Mouse (Mus musculus): ENCODE data around the gene Arhgap35. TPM values are rescaled to one million over a fixed set of nuclear protein-coding genes. Genes with fewer than 3 reads are reported as not detected.

Gene Arhgap35
- polyA plus RNA-seq, 1 experiment from 2014 or later = 3.8 TPM

- H3K4me3 ChIP-seq (ENCODE audit: low read depth, low read length) = no peak overlapping the region
- TF ChIP-seq CTCF (IDR thresholded peaks at IDR 0.05; ENCODE audit: low read depth) (peak; percentile 85), EP300 (optimal IDR thresholded peaks at IDR 0.05) (no peak)
- no peaks in the 10 kb centered on the region for H3K4me1 ChIP-seq (replicated peaks; ENCODE audit: control insufficient read depth, insufficient read depth)
- no peaks in the 10 kb centered on the region for H3K9me3 ChIP-seq (ENCODE audit: control insufficient read depth, low read length)
- DNase-seq (ENCODE audit: low spot score) = peak; percentile 64
- no peak for ATAC-seq (ENCODE audit: low FRiP score, low TSS enrichment)
- no peaks in the 10 kb centered on the region for H3K27me3 ChIP-seq (ENCODE audit: control insufficient read depth, insufficient read depth, low read length)
- no peak overlapping the region for H3K27ac ChIP-seq (replicated peaks)
- no peak overlapping the region for H3K9ac ChIP-seq (ENCODE audit: low read length)
- no peak overlapping the region for H3K4me2 ChIP-seq (replicated peaks; ENCODE audit: low read depth)
- WGBS = 10% methylated on average over 3 of the region's 3 CpGs
- peaks cover 8% of the 10 kb centered on the region for H3K36me3 ChIP-seq (ENCODE audit: control insufficient read depth, insufficient read depth, low read length)
Observed at GRCm38 (mm10) chr7:16507284-16507683, 107.5 kb downstream of the Arhgap35 start.

GRCm38 (mm10) chr7:16505226-16505593 lies 109.6 kb downstream of the Arhgap35 start:
- Histone ChIP-seq H3K4me3 (ENCODE audit: low read depth, low read length) (no peak overlapping the region), H3K4me2 (replicated peaks; ENCODE audit: low read depth) (no peak overlapping the region), H3K9me3 (ENCODE audit: control insufficient read depth, low read length) (no peaks in the 10 kb centered on the region), H3K9ac (ENCODE audit: low read length) (no peak overlapping the region), H3K27me3 (ENCODE audit: control insufficient read depth, insufficient read depth, low read length) (no peaks in the 10 kb centered on the region), H3K4me1 (replicated peaks; ENCODE audit: control insufficient read depth, insufficient read depth) (no peaks in the 10 kb centered on the region), H3K27ac (replicated peaks) (no peak overlapping the region), H3K36me3 (ENCODE audit: control insufficient read depth, insufficient read depth, low read length) (peaks cover 5% of the 10 kb centered on the region)
- 88% methylated on average over 3 of the region's 3 CpGs for WGBS
- DNase-seq (ENCODE audit: low spot score) = no peak
- ATAC-seq (ENCODE audit: low FRiP score, low TSS enrichment) = no peak
- TF ChIP-seq CTCF (IDR thresholded peaks at IDR 0.05; ENCODE audit: low read depth) = no peak
- no peak for TF ChIP-seq EP300 (optimal IDR thresholded peaks at IDR 0.05)

GRCm38 (mm10) chr7:16504573-16505225 lies 110.1 kb downstream of the Arhgap35 start:
- H3K4me2 ChIP-seq (replicated peaks; ENCODE audit: low read depth) = no peak overlapping the region
- no peak overlapping the region for H3K4me3 ChIP-seq (ENCODE audit: low read depth, low read length)
- H3K27me3 ChIP-seq (ENCODE audit: control insufficient read depth, insufficient read depth, low read length) = no peaks in the 10 kb centered on the region
- H3K4me1 ChIP-seq (replicated peaks; ENCODE audit: control insufficient read depth, insufficient read depth) = no peaks in the 10 kb centered on the region
- H3K9me3 ChIP-seq (ENCODE audit: control insufficient read depth, low read length) = no peaks in the 10 kb centered on the region
- WGBS = 48% methylated on average over 2 of the region's 2 CpGs
- peaks cover 5% of the 10 kb centered on the region for H3K36me3 ChIP-seq (ENCODE audit: control insufficient read depth, insufficient read depth, low read length)
- ATAC-seq (ENCODE audit: low FRiP score, low TSS enrichment) (no peak), DNase-seq (ENCODE audit: low spot score) (no peak)
- no peak overlapping the region for H3K9ac ChIP-seq (ENCODE audit: low read length)
- TF ChIP-seq CTCF (IDR thresholded peaks at IDR 0.05; ENCODE audit: low read depth) (no peak), EP300 (optimal IDR thresholded peaks at IDR 0.05) (no peak)
- H3K27ac ChIP-seq (replicated peaks) = no peak overlapping the region

GRCm38 (mm10) chr7:16501571-16501970 lies 113.2 kb downstream of the Arhgap35 start:
- Histone ChIP-seq H3K27me3 (ENCODE audit: control insufficient read depth, insufficient read depth, low read length) (no peaks in the 10 kb centered on the region), H3K36me3 (ENCODE audit: control insufficient read depth, insufficient read depth, low read length) (peaks cover 14% of the 10 kb centered on the region), H3K4me3 (ENCODE audit: low read depth, low read length) (no peak overlapping the region), H3K9me3 (ENCODE audit: control insufficient read depth, low read length) (no peaks in the 10 kb centered on the region), H3K4me1 (replicated peaks; ENCODE audit: control insufficient read depth, insufficient read depth) (no peaks in the 10 kb centered on the region), H3K9ac (ENCODE audit: low read length) (no peak overlapping the region), H3K27ac (replicated peaks) (no peak overlapping the region), H3K4me2 (replicated peaks; ENCODE audit: low read depth) (no peak overlapping the region)
- WGBS = 84% methylated on average over 4 of the region's 4 CpGs
- ATAC-seq (ENCODE audit: low FRiP score, low TSS enrichment) = no peak
- DNase-seq (ENCODE audit: low spot score) = no peak
- no peak for TF ChIP-seq CTCF (IDR thresholded peaks at IDR 0.05; ENCODE audit: low read depth)
- no peak for TF ChIP-seq EP300 (optimal IDR thresholded peaks at IDR 0.05)

DNA sequence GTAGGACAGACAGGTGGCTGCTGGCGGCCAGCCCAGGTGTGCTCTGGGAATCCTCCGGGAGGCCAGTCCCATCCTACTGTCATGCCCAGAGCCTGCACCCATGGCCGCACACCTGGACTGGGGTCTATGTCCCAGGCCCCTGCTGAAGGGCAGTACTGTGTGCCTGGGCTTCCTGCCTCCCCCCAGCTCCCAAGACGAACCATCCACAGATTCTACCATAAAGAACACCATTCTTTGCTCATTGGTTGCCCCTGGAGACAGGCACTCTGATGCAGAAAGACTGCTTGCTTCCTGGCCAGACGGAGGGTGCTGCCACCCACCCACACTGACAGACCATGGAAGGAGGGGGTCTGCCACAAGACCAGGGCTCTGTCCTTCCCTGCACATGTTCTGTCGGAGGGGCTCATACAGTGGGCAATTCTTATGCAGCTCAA lies 115.1 kb downstream of the Arhgap35 start:
- TF ChIP-seq EP300 (optimal IDR thresholded peaks at IDR 0.05) (no peak), CTCF (IDR thresholded peaks at IDR 0.05; ENCODE audit: low read depth) (no peak)
- Histone ChIP-seq H3K4me3 (ENCODE audit: low read depth, low read length) (no peak overlapping the region), H3K9ac (ENCODE audit: low read length) (no peak overlapping the region), H3K9me3 (ENCODE audit: control insufficient read depth, low read length) (no peaks in the 10 kb centered on the region), H3K4me1 (replicated peaks; ENCODE audit: control insufficient read depth, insufficient read depth) (no peaks in the 10 kb centered on the region), H3K4me2 (replicated peaks; ENCODE audit: low read depth) (no peak overlapping the region), H3K27ac (replicated peaks) (no peak overlapping the region), H3K36me3 (ENCODE audit: control insufficient read depth, insufficient read depth, low read length) (peaks cover 11% of the 10 kb centered on the region), H3K27me3 (ENCODE audit: control insufficient read depth, insufficient read depth, low read length) (no peaks in the 10 kb centered on the region)
- ATAC-seq (ENCODE audit: low FRiP score, low TSS enrichment) = no peak
- 90% methylated on average over 6 of the region's 6 CpGs for WGBS
- no peak for DNase-seq (ENCODE audit: low spot score)

DNA sequence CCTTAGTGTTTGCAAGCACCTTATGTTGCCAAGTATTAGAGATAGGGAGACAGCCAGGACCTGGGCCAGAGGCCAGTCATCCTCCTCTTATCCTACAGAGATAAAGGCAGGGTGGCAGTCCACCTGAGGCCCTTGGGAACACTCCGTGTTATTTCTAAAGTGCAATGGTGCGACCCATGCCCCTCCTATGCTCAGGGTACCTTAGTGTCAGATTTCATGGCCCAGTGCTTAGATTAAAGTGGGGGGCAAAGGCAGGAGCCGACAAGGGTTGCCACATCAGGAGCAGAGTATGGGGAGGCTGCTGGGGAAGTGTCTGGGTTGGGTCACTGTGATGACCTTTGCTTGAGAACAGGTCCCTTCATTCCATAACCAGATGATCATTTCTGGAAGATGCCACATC lies 118.5 kb downstream of the Arhgap35 start:
- 70% methylated on average over 3 of the region's 3 CpGs for WGBS
- no peaks in the 10 kb centered on the region for H3K4me1 ChIP-seq (replicated peaks; ENCODE audit: control insufficient read depth, insufficient read depth)
- no peak for ATAC-seq (ENCODE audit: low FRiP score, low TSS enrichment)
- DNase-seq (ENCODE audit: low spot score) = no peak
- peaks cover 10% of the 10 kb centered on the region for H3K36me3 ChIP-seq (ENCODE audit: control insufficient read depth, insufficient read depth, low read length)
- no peak overlapping the region for H3K27ac ChIP-seq (replicated peaks)
- TF ChIP-seq EP300 (optimal IDR thresholded peaks at IDR 0.05) = no peak
- no peak for TF ChIP-seq CTCF (IDR thresholded peaks at IDR 0.05; ENCODE audit: low read depth)
- no peak overlapping the region for H3K4me3 ChIP-seq (ENCODE audit: low read depth, low read length)
- H3K9ac ChIP-seq (ENCODE audit: low read length) = no peak overlapping the region
- H3K9me3 ChIP-seq (ENCODE audit: control insufficient read depth, low read length) = no peaks in the 10 kb centered on the region
- H3K27me3 ChIP-seq (ENCODE audit: control insufficient read depth, insufficient read depth, low read length) = no peaks in the 10 kb centered on the region
- H3K4me2 ChIP-seq (replicated peaks; ENCODE audit: low read depth) = no peak overlapping the region

All from stomach, postnatal 0 days (tissue).